Mouse (Mus musculus) gastrocnemius, adult 18-20 months (tissue): ENCODE data around the gene Unc80. TPM values are rescaled to one million over a fixed set of nuclear protein-coding genes. Genes with fewer than 3 reads are reported as not detected.

ENCODE experiments used
- DNase-seq: peaks from one replicate; pipeline ENCODE4 v3.0.0; 2021; ENCODE audit warnings: low spot score
- total RNA-seq, 2 experiments: library from RNA; stranded (reverse); gene quantifications; 2 replicates each; pipeline ENCODE4 v1.2.3; 2021

Gene Unc80
- total RNA-seq, 2 experiments from 2014 or later, result 0.02 TPM; not detected in 1

DNA sequence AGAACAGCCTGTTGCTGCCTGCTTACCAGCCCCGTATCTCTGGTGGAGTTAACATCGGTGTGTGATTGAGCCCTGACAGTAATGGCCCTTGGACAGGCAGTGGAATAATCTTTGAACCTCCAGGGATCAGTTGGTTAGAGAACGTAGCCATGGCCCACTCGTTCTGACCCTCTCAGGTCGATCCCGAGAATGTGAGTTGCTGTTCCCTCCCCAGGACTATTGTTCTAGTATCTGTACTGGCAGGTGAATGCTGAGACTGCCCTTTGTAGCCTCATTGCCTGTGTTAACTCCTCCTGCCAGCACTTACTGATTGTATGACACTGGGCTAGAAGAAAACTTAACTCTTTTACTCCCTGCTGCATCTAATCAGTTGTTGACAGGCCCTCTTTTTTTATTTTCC lies 236.4 kb downstream of the Unc80 start:
- no peak for DNase-seq

DNA sequence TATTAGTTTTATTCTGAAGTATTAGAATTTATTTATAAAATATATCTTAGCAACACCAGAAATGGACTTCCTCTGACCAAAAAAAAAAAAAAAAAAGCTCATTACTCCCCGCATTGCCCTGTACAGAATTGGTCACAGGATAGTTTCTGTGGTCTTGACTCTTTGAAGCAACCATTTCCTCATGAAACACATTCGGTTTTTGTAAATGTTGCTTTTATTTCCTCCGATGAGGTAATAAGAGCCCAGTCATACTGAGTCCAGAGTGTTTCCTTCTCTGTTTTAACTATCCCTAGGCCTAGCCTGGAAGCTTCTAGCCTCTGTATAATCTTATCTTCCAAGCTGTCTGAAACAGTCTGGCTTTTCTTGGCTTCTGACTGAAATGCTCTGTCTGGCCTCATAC lies 244.7 kb downstream of the Unc80 start:
- DNase-seq, result no peak

DNA sequence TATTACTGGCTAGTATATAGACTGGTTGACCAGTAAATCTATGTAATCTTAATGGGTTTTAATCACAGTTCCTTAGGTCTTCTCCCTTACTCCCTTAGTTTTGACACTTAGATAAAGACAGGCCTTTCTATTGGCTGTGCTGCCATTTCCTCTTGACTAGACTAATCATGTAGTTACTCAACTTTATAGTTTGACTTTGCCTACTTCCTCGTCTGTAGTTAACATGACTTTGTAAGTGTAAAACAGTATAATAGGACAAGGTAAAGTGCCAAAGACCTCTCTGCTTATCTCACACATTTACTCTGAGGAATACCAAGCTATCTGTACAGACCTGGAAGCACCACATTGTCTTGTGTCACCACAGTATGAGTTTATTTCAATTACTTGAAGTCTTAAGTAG lies 262.4 kb downstream of the Unc80 start:
- DNase-seq, result no peak

Other genes with a start within 250 kb of the Unc80 start
- 10 to 100 TPM in 1 of 2 experiments, 1 to 10 TPM in 1; 9.6 to 11.0 TPM for gene Rpe, start 232.5 kb downstream of the Unc80 start, total RNA-seq